Mouse (Mus musculus) myocyte (in vitro differentiated cells): ENCODE results near the gene Mgarp.

Experiments
- E2F4 ChIP-seq: IDR thresholded peaks from one replicate; pipeline ENCODE4 v1.6.1; 2011; ENCODE audit warnings: mild to moderate bottlenecking, control low read depth, moderate library complexity; ENCODE audit not compliant: insufficient read depth
- MYOD1 ChIP-seq, 3 experiments: IDR thresholded peaks; one replicate each; pipeline ENCODE4 v1.6.1; 2011; ENCODE audit warnings: control low read depth in 2 of 3, low read depth in 2 of 3, mild to moderate bottlenecking in 2 of 3, moderate library complexity in 1 of 3; ENCODE audit not compliant: insufficient read length in 2 of 3, control insufficient read depth in 1 of 3
- SRF ChIP-seq: IDR thresholded peaks from one replicate; pipeline ENCODE4 v1.6.1; 2011; ENCODE audit warnings: low read depth; ENCODE audit not compliant: control insufficient read depth, insufficient read length
- USF1 ChIP-seq: IDR thresholded peaks from one replicate; pipeline ENCODE4 v1.6.1; 2011; ENCODE audit warnings: low read depth, mild to moderate bottlenecking, control low read depth, moderate library complexity

- TF ChIP-seq E2F4 (no peak), MYOD1 (IDR thresholded peaks at IDR 0.05; ENCODE audit: control insufficient read depth in 1 of 3, insufficient read length in 2 of 3, low read depth in 2 of 3) (no peak), SRF (no peak), USF1 (no peak)
Measured at GRCm38 (mm10) chr3:51412457-51412856, 15.9 kb upstream of the Mgarp start.
